In genomic region chr1:119367546-119367945, GRCm38 (mm10) we compare ENCODE assay signal across 19 mouse cellular contexts.
"Had no signal": no experiment of that assay in that cellular context is flagged by ENCODE, and none has a peak within 500 bp of the region (broad histone marks: within the 10 kb centered on the region; RNA-seq: fewer than 3 reads in every experiment).

No protein-coding gene starts in this region.

- H3K27me3 ChIP-seq: limb, embryonic 13.5 days; liver, embryonic 12.5 days; liver, embryonic 15.5 days; lung, embryonic 15.5 days; megakaryocyte, embryonic 14.5 days had no signal

- H3K36me3 ChIP-seq: limb, embryonic 10.5 days; limb, embryonic 13.5 days; liver, embryonic 12.5 days; liver, embryonic 15.5 days; lung, embryonic 15.5 days had no signal

- ATAC-seq: liver, embryonic 12.5 days had no signal

- DNase-seq: kidney, adult 11 months; kidney, adult 8-10 months; kidney, postnatal 25 days; layer of hippocampus, adult 9-11 months; liver; lung, adult 18-20 months; lung, postnatal 10 days; lung, postnatal 36 days; midbrain, embryonic 14.5 days; thymus, adult 18-20 months; thymus, postnatal 36 days had no signal

- H3K4me2 ChIP-seq: limb, embryonic 13.5 days; liver, embryonic 12.5 days; liver, embryonic 15.5 days; lung, embryonic 15.5 days; midbrain, embryonic 11.5 days had no signal

- H3K4me3 ChIP-seq: layer of hippocampus, adult 2 months; limb, embryonic 10.5 days; limb, embryonic 13.5 days; liver, embryonic 12.5 days; liver, embryonic 15.5 days; lung, embryonic 15.5 days; megakaryocyte, embryonic 14.5 days had no signal

- H3K9me3 ChIP-seq: limb, embryonic 10.5 days; limb, embryonic 13.5 days; liver, embryonic 12.5 days; liver, embryonic 15.5 days; lung, embryonic 15.5 days had no signal

- H3K4me1 ChIP-seq: limb, embryonic 13.5 days; liver, embryonic 12.5 days; liver, embryonic 15.5 days; lung, embryonic 15.5 days; megakaryocyte, embryonic 14.5 days had no signal

- H3K27ac ChIP-seq: layer of hippocampus, adult 2 months; limb, embryonic 10.5 days; limb, embryonic 13.5 days; liver, embryonic 12.5 days; liver, embryonic 15.5 days; lung, embryonic 15.5 days had no signal

- H3K9ac ChIP-seq: limb, embryonic 13.5 days; liver, embryonic 12.5 days; liver, embryonic 15.5 days; lung, embryonic 15.5 days had no signal
